In genomic region chr6:91623646-91624045, GRCm38 (mm10) we compare ENCODE assay signal across 19 mouse cellular contexts.
DNase-seq lines count a peak whose midpoint lies in the region; ATAC-seq and TF ChIP-seq lines count a peak whose summit lies in the region.
"Had no signal": no experiment of that assay in that cellular context is flagged by ENCODE, and none has a peak within 500 bp of the region (broad histone marks: within the 10 kb centered on the region; RNA-seq: fewer than 3 reads in every experiment).

No protein-coding gene starts in this region.

- no peak overlapping the region for H3K9ac ChIP-seq in kidney, embryonic 16.5 days (replicated peaks; ENCODE audit: low read length)

- WGBS in kidney, adult 2 months, result 73% methylated on average over 4 of the region's 4 CpGs
- WGBS in kidney, embryonic 16.5 days, result 92% methylated on average over 4 of the region's 4 CpGs

- no peak for TF ChIP-seq CTCF in kidney, adult 2 months (conservative IDR thresholded peaks at IDR 0.05; ENCODE audit: insufficient read depth, insufficient read length, low read depth, low read length)

- DNase-seq in kidney, adult 2 months, result peak; percentile 51
- DNase-seq in kidney, adult 18-20 months, result no peak
- DNase-seq in kidney, adult 9 months, result peak; percentile 53
- DNase-seq: adrenal gland, adult 2 months; adrenal gland, adult 8-10 months; adrenal gland, postnatal 10 days; adrenal gland, postnatal 14 days; adrenal gland, postnatal 25 days; adrenal gland, postnatal 36 days; B cell, adult 2 months; cerebellum, adult 11 months; cerebellum, adult 11-12 months; cerebellum, adult 18-20 months had no signal

- H3K27ac ChIP-seq in kidney, adult 2 months (ENCODE audit: insufficient read depth, low read depth, low read length), result peak overlapping the region; percentile 57; the same call in 1 of the 2 replicates
- no peak overlapping the region for H3K27ac ChIP-seq in kidney, embryonic 16.5 days (ENCODE audit: low read length)

- no peaks in the 10 kb centered on the region for H3K36me3 ChIP-seq in kidney, adult 2 months (ENCODE audit: control insufficient read depth, insufficient read depth, low read length)
- H3K36me3 ChIP-seq in kidney, embryonic 16.5 days (ENCODE audit: insufficient read depth, low read length), result no peaks in the 10 kb centered on the region
- H3K36me3 ChIP-seq: G1E had no signal

- H3K4me3 ChIP-seq in kidney, adult 2 months (ENCODE audit: insufficient read depth, low read depth, low read length), result no peak overlapping the region
- no peak overlapping the region for H3K4me3 ChIP-seq in kidney, embryonic 16.5 days (ENCODE audit: low read length)

- no peak for TF ChIP-seq POLR2A in kidney, adult 2 months (IDR thresholded peaks at IDR 0.05; ENCODE audit: low read depth, low read length)

- H3K9me3 ChIP-seq in kidney, embryonic 16.5 days (ENCODE audit: low read length), result no peaks in the 10 kb centered on the region
- H3K9me3 ChIP-seq: G1E had no signal

- no peak for ATAC-seq in kidney, embryonic 16.5 days (ENCODE audit: low FRiP score, low TSS enrichment)
- ATAC-seq: activated CD4-positive, CD25-positive, alpha-beta regulatory T cell, adult 4 months; CD4-positive, CD25-positive, alpha-beta regulatory T cell, adult 4 months; Patski had no signal

- H3K4me2 ChIP-seq in kidney, embryonic 16.5 days (replicated peaks; ENCODE audit: low read depth, low read length), result no peak overlapping the region

- no peaks in the 10 kb centered on the region for H3K27me3 ChIP-seq in kidney, adult 2 months (replicated peaks; ENCODE audit: control insufficient read depth, insufficient read depth, low read length)
- no peaks in the 10 kb centered on the region for H3K27me3 ChIP-seq in kidney, embryonic 16.5 days (ENCODE audit: insufficient read depth, low read length)
- H3K27me3 ChIP-seq: CH12.LX, Patski had no signal

- 0 out of 2 replicates have a peak, but pooled peaks cover 2% of the 10 kb centered on the region for H3K4me1 ChIP-seq in kidney, adult 2 months (ENCODE audit: control insufficient read depth, insufficient read depth, low read length)
- H3K4me1 ChIP-seq in kidney, embryonic 16.5 days (ENCODE audit: insufficient read depth, low read length), result no peaks in the 10 kb centered on the region
